Mouse (Mus musculus) kidney, postnatal 0 days (tissue): ENCODE results near the gene Tmem26. TPM values are rescaled to one million over a fixed set of nuclear protein-coding genes. Genes with fewer than 3 reads are reported as not detected.

Experiments
- ATAC-seq: fragments of 200-750 bp; cut with Nextera tagmentation; replicated peaks from 2 replicates; pipeline ENCODE4 v1.8.0; 2017; ENCODE audit warnings: low read depth, moderate number of reproducible peaks, moderate TSS enrichment, moderate library complexity; ENCODE audit not compliant: low FRiP score
- DNase-seq: peaks from one replicate; pipeline ENCODE4 v3.0.0-alpha.2; 2016; ENCODE audit warnings: low spot score
- H3K27ac ChIP-seq: fragments of 300-500 bp; sonication (generic); 2 replicates; pipeline ENCODE4 v1.5.1; 2014; ENCODE audit warnings: mild to moderate bottlenecking
- H3K27me3 ChIP-seq: fragments of 300-500 bp; sonication (generic); 2 replicates; pipeline ENCODE4 v1.6.1; 2014; ENCODE audit warnings: low read length, mixed read lengths; ENCODE audit not compliant: insufficient read depth
- H3K36me3 ChIP-seq: fragments of 300-500 bp; sonication (generic); 2 replicates; pipeline ENCODE4 v1.6.1; 2014; ENCODE audit warnings: low read length, mixed read lengths; ENCODE audit not compliant: insufficient read depth
- H3K4me1 ChIP-seq: fragments of 300-500 bp; sonication (generic); replicated peaks from 2 replicates; pipeline ENCODE4 v1.6.1; 2014; ENCODE audit warnings: antibody characterized with exemption, low read length, mixed read lengths; ENCODE audit not compliant: insufficient read depth
- H3K4me2 ChIP-seq: fragments of 300-500 bp; sonication (generic); 2 replicates; pipeline ENCODE4 v1.6.1; 2014; ENCODE audit warnings: mild to moderate bottlenecking, low read length, moderate library complexity, mixed read lengths
- H3K4me3 ChIP-seq: fragments of 300-500 bp; sonication (generic); replicated peaks from 2 replicates; pipeline ENCODE4 v1.5.1; 2014; ENCODE audit warnings: low read depth, low read length
- H3K9ac ChIP-seq: fragments of 300-500 bp; sonication (generic); 2 replicates; pipeline ENCODE4 v1.6.1; 2014; ENCODE audit warnings: low read depth, low read length
- H3K9me3 ChIP-seq: fragments of 300-500 bp; sonication (generic); replicated peaks from 2 replicates; pipeline ENCODE4 v1.6.1; 2016; ENCODE audit warnings: low read length, inconsistent platforms, mixed read lengths
- CTCF ChIP-seq: IDR thresholded peaks from 2 replicates; pipeline ENCODE4 v1.5.1; 2016; ENCODE audit warnings: antibody characterized with exemption, low read depth, mild to moderate bottlenecking, moderate library complexity
- WGBS: fragments of 180-500 bp; shearing (Covaris S2); extraction: QIAGEN DNeasy Blood & Tissue Kit; methylation state at CpG from one replicate; pipeline ENCODE4 v1.1.7; 2014; 5-methylcytosine and 5-hydroxymethylcytosine counted together
- polyA plus RNA-seq: library from polyadenylated mRNA; unstranded; fragments of >200 nt; fragmentation: Nextera tagmentation; extraction: Ambion mirVana; gene quantifications from 2 replicates; pipeline ENCODE4 v1.2.1, GENCODE M21; 2015

Tmem26 gene
- 6.5 and 7.3 TPM in 2 replicates for polyA plus RNA-seq

- Histone ChIP-seq H3K9ac (peak within 1 kb of the TSS; percentile 33; the same call in 1 of the 2 replicates), H3K4me3 (peak within 1 kb of the TSS; percentile 41), H3K9me3 (no peaks in the 10 kb centered on the region), H3K36me3 (no peaks in the 10 kb centered on the region), H3K27ac (no peak within 1 kb of the TSS), H3K4me2 (peak within 1 kb of the TSS; percentile 79), H3K4me1 (peaks cover 5% of the 10 kb centered on the region), H3K27me3 (no peaks in the 10 kb centered on the region)
- TF ChIP-seq CTCF = no peak
- 2% methylated on average over 32 of the region's 32 CpGs for WGBS
- ATAC-seq = peak; percentile 61; the same call in 1 of the 2 replicates
- peak; percentile 68 for DNase-seq
Measured at GRCm38 (mm10) chr10:68723568-68724360, at the start of gene Tmem26. Gene Tmem26, plus strand, starts transcription at chr10:68723646.

GRCm38 (mm10) chr10:68678678-68679077 lies 44.8 kb upstream of the Tmem26 start:
- DNase-seq = no peak
- Histone ChIP-seq H3K4me1 (no peaks in the 10 kb centered on the region), H3K4me2 (no peak overlapping the region), H3K9me3 (no peaks in the 10 kb centered on the region), H3K27me3 (no peaks in the 10 kb centered on the region), H3K9ac (no peak overlapping the region), H3K4me3 (no peak overlapping the region), H3K36me3 (no peaks in the 10 kb centered on the region), H3K27ac (no peak overlapping the region)
- WGBS = 75% methylated on average over 4 of the region's 4 CpGs
- ATAC-seq = no peak
- TF ChIP-seq CTCF = peak; percentile 37; the same call in 1 of the 2 replicates

GRCm38 (mm10) chr10:68681233-68681632 lies 42.2 kb upstream of the Tmem26 start:
- no peak overlapping the region for H3K27ac ChIP-seq
- H3K4me2 ChIP-seq = no peak overlapping the region
- no peaks in the 10 kb centered on the region for H3K27me3 ChIP-seq
- no peaks in the 10 kb centered on the region for H3K9me3 ChIP-seq
- peak; percentile 57 for DNase-seq
- H3K9ac ChIP-seq = no peak overlapping the region
- no peak for TF ChIP-seq CTCF
- H3K36me3 ChIP-seq = no peaks in the 10 kb centered on the region
- H3K4me3 ChIP-seq = no peak overlapping the region
- 48% methylated on average over 4 of the region's 4 CpGs for WGBS
- no peak for ATAC-seq
- no peaks in the 10 kb centered on the region for H3K4me1 ChIP-seq

- TF ChIP-seq CTCF = no peak
Measured at GRCm38 (mm10) chr10:68685510-68685909, 37.9 kb upstream of the Tmem26 start.

GRCm38 (mm10) chr10:68691116-68691515 lies 32.3 kb upstream of the Tmem26 start:
- ATAC-seq (no peak), DNase-seq (no peak)
- no peak for TF ChIP-seq CTCF
- Histone ChIP-seq H3K9me3 (no peaks in the 10 kb centered on the region), H3K4me3 (no peak overlapping the region), H3K4me2 (no peak overlapping the region), H3K36me3 (no peaks in the 10 kb centered on the region), H3K27me3 (no peaks in the 10 kb centered on the region), H3K4me1 (no peaks in the 10 kb centered on the region), H3K27ac (no peak overlapping the region), H3K9ac (no peak overlapping the region)
- 83% methylated on average over 7 of the region's 7 CpGs for WGBS

More at GRCm38 (mm10) chr10:68685510-68685909, 37.9 kb upstream of the Tmem26 start:
- Histone ChIP-seq H3K36me3 (no peaks in the 10 kb centered on the region), H3K4me3 (no peak overlapping the region), H3K9ac (no peak overlapping the region), H3K4me1 (no peaks in the 10 kb centered on the region), H3K4me2 (no peak overlapping the region), H3K27ac (no peak overlapping the region), H3K9me3 (no peaks in the 10 kb centered on the region), H3K27me3 (no peaks in the 10 kb centered on the region)
- ATAC-seq (no peak), DNase-seq (no peak)

- H3K4me1 ChIP-seq = no peaks in the 10 kb centered on the region
- no peaks in the 10 kb centered on the region for H3K9me3 ChIP-seq
- H3K27ac ChIP-seq = no peak overlapping the region
- H3K36me3 ChIP-seq = no peaks in the 10 kb centered on the region
- DNase-seq = peak; percentile 33
- H3K9ac ChIP-seq = no peak overlapping the region
- no peak for TF ChIP-seq CTCF
- no peak overlapping the region for H3K4me2 ChIP-seq
- ATAC-seq = no peak
- WGBS = 93% methylated on average over 1 of the region's 1 CpGs
- no peak overlapping the region for H3K4me3 ChIP-seq
- H3K27me3 ChIP-seq = no peaks in the 10 kb centered on the region
Measured at GRCm38 (mm10) chr10:68692401-68692800, 31.0 kb upstream of the Tmem26 start.
